Mouse (Mus musculus) neural tube, embryonic 14.5 days (tissue): ENCODE measurements at regions not wholly inside any gene's neighbourhood (a gene's known extent, or its start where the extent isn't known, plus 50 kb on each side); places are given as distances from the start of the nearest gene placed in this dataset.

ENCODE experiments used
- ATAC-seq: fragments of 200-750 bp; cut with Nextera tagmentation; 2 replicates; pipeline ENCODE4 v1.8.0; 2017; ENCODE audit warnings: low read depth, mild to moderate bottlenecking, moderate TSS enrichment, moderate library complexity
- H3K27ac ChIP-seq: fragments of 300-500 bp; sonication (generic); 2 replicates; pipeline ENCODE4 v1.5.1; 2014; ENCODE audit warnings: low read depth, mild to moderate bottlenecking, control low read depth, low read length, moderate library complexity, mixed read lengths
- H3K27me3 ChIP-seq: fragments of 300-500 bp; sonication (generic); 2 replicates; pipeline ENCODE4 v1.6.1; 2014; ENCODE audit warnings: low read length; ENCODE audit not compliant: control insufficient read depth, insufficient read depth
- H3K36me3 ChIP-seq: fragments of 300-500 bp; sonication (generic); 2 replicates; pipeline ENCODE4 v1.6.1; 2014; ENCODE audit warnings: low read length, mixed read lengths; ENCODE audit not compliant: control insufficient read depth, insufficient read depth
- H3K4me1 ChIP-seq: fragments of 300-500 bp; sonication (generic); 2 replicates; pipeline ENCODE4 v1.6.1; 2014; ENCODE audit warnings: low read length; ENCODE audit not compliant: control insufficient read depth, insufficient read depth
- H3K4me2 ChIP-seq: fragments of 300-500 bp; sonication (generic); 2 replicates; pipeline ENCODE4 v1.6.1; 2014; ENCODE audit warnings: mild to moderate bottlenecking, low read depth, low read length, control low read depth
- H3K4me3 ChIP-seq: fragments of 300-500 bp; sonication (generic); 2 replicates; pipeline ENCODE4 v1.5.1; 2014; ENCODE audit warnings: low read depth, low read length, control low read depth, mixed read lengths
- H3K9ac ChIP-seq: fragments of 300-500 bp; sonication (generic); replicated peaks from 2 replicates; pipeline ENCODE4 v1.6.1; 2014; ENCODE audit warnings: low read depth, mild to moderate bottlenecking, control low read depth, low read length, mixed read lengths
- H3K9me3 ChIP-seq: fragments of 300-500 bp; sonication (generic); 2 replicates; pipeline ENCODE4 v1.6.1; 2016; ENCODE audit warnings: low read length; ENCODE audit not compliant: control insufficient read depth
- WGBS: fragments of 180-500 bp; shearing (Covaris S2); extraction: QIAGEN DNeasy Blood & Tissue Kit; methylation state at CpG from one replicate; pipeline ENCODE4 v1.1.7; 2014; 5-methylcytosine and 5-hydroxymethylcytosine counted together

GRCm38 (mm10) chr14:45714311-45714710 lies 56.4 kb upstream of the Ddhd1 start:
- H3K4me2 ChIP-seq: no peak overlapping the region
- no peak for ATAC-seq
- WGBS: 32% methylated on average over 1 of the region's 1 CpGs

GRCm38 (mm10) chr14:45714786-45715185 lies 56.8 kb upstream of the Ddhd1 start:
- ATAC-seq: no peak
- H3K4me1 ChIP-seq: no peaks in the 10 kb centered on the region
- no peaks in the 10 kb centered on the region for H3K9me3 ChIP-seq
- no peaks in the 10 kb centered on the region for H3K36me3 ChIP-seq
- no peaks in the 10 kb centered on the region for H3K27me3 ChIP-seq
- H3K9ac ChIP-seq: no peak overlapping the region
- H3K4me2 ChIP-seq: no peak overlapping the region
- H3K4me3 ChIP-seq: no peak overlapping the region
- no peak overlapping the region for H3K27ac ChIP-seq

More at GRCm38 (mm10) chr14:45714311-45714710, 56.4 kb upstream of the Ddhd1 start:
- no peak overlapping the region for H3K4me3 ChIP-seq
- H3K9ac ChIP-seq: no peak overlapping the region
- no peaks in the 10 kb centered on the region for H3K4me1 ChIP-seq
- no peaks in the 10 kb centered on the region for H3K36me3 ChIP-seq
- H3K9me3 ChIP-seq: no peaks in the 10 kb centered on the region
- no peaks in the 10 kb centered on the region for H3K27me3 ChIP-seq
- H3K27ac ChIP-seq: no peak overlapping the region

- Histone ChIP-seq H3K4me1 (no peaks in the 10 kb centered on the region), H3K36me3 (no peaks in the 10 kb centered on the region), H3K4me3 (no peak overlapping the region), H3K9ac (no peak overlapping the region), H3K9me3 (no peaks in the 10 kb centered on the region), H3K27me3 (no peaks in the 10 kb centered on the region), H3K27ac (no peak overlapping the region), H3K4me2 (no peak overlapping the region)
- 17% methylated on average over 1 of the region's 1 CpGs for WGBS
- no peak for ATAC-seq
Measured at GRCm38 (mm10) chr14:45716100-45716499, 58.2 kb upstream of the Ddhd1 start.

GRCm38 (mm10) chr14:45722887-45723286 lies 64.9 kb upstream of the Ddhd1 start:
- Histone ChIP-seq H3K4me1 (no peaks in the 10 kb centered on the region), H3K36me3 (no peaks in the 10 kb centered on the region), H3K9me3 (no peaks in the 10 kb centered on the region), H3K4me3 (no peak overlapping the region), H3K4me2 (no peak overlapping the region), H3K27ac (no peak overlapping the region), H3K27me3 (no peaks in the 10 kb centered on the region), H3K9ac (no peak overlapping the region)
- no peak for ATAC-seq
- 23% methylated on average over 6 of the region's 6 CpGs for WGBS

GRCm38 (mm10) chr14:45724341-45724740 lies 66.4 kb upstream of the Ddhd1 start:
- Histone ChIP-seq H3K27me3 (no peaks in the 10 kb centered on the region), H3K4me3 (no peak overlapping the region), H3K36me3 (no peaks in the 10 kb centered on the region), H3K9me3 (no peaks in the 10 kb centered on the region), H3K9ac (no peak overlapping the region), H3K27ac (no peak overlapping the region), H3K4me1 (no peaks in the 10 kb centered on the region), H3K4me2 (no peak overlapping the region)
- ATAC-seq: no peak
- 96% methylated on average over 2 of the region's 2 CpGs for WGBS

GRCm38 (mm10) chr14:45734530-45735410 lies 76.8 kb upstream of the Ddhd1 start:
- Histone ChIP-seq H3K9me3 (no peaks in the 10 kb centered on the region), H3K9ac (no peak overlapping the region), H3K4me2 (no peak overlapping the region), H3K36me3 (no peaks in the 10 kb centered on the region), H3K27ac (no peak overlapping the region), H3K27me3 (no peaks in the 10 kb centered on the region), H3K4me1 (no peaks in the 10 kb centered on the region), H3K4me3 (no peak overlapping the region)
- WGBS: 72% methylated on average over 10 of the region's 10 CpGs
- ATAC-seq: no peak

GRCm38 (mm10) chr14:45737966-45738365 lies 80.0 kb upstream of the Ddhd1 start:
- Histone ChIP-seq H3K9me3 (no peaks in the 10 kb centered on the region), H3K27me3 (no peaks in the 10 kb centered on the region), H3K4me1 (no peaks in the 10 kb centered on the region), H3K9ac (no peak overlapping the region), H3K4me3 (no peak overlapping the region), H3K27ac (no peak overlapping the region), H3K4me2 (no peak overlapping the region), H3K36me3 (no peaks in the 10 kb centered on the region)
- no peak for ATAC-seq
- WGBS: 87% methylated on average over 2 of the region's 2 CpGs

GRCm38 (mm10) chr14:45739638-45740037 lies 81.7 kb upstream of the Ddhd1 start:
- no peak overlapping the region for H3K4me3 ChIP-seq
- no peaks in the 10 kb centered on the region for H3K27me3 ChIP-seq
- H3K4me2 ChIP-seq: no peak overlapping the region
- H3K36me3 ChIP-seq: no peaks in the 10 kb centered on the region
- no peak overlapping the region for H3K9ac ChIP-seq
- no peaks in the 10 kb centered on the region for H3K4me1 ChIP-seq
- no peaks in the 10 kb centered on the region for H3K9me3 ChIP-seq
- no peak overlapping the region for H3K27ac ChIP-seq
- ATAC-seq: no peak

- WGBS: 55% methylated on average over 3 of the region's 3 CpGs
- no peak for ATAC-seq
Measured at GRCm38 (mm10) chr14:45740662-45741061, 82.7 kb upstream of the Ddhd1 start.

More at GRCm38 (mm10) chr14:45740662-45741061, 82.7 kb upstream of the Ddhd1 start:
- Histone ChIP-seq H3K9ac (no peak overlapping the region), H3K4me3 (no peak overlapping the region), H3K9me3 (no peaks in the 10 kb centered on the region), H3K27me3 (no peaks in the 10 kb centered on the region), H3K4me1 (no peaks in the 10 kb centered on the region), H3K4me2 (no peak overlapping the region), H3K27ac (no peak overlapping the region), H3K36me3 (no peaks in the 10 kb centered on the region)
